Mouse (Mus musculus) 3T3-L1 (cell line): Measurements from ENCODE around the gene Bicral.

Experiments
- DNase-seq: peaks from one replicate; pipeline ENCODE4 v3.0.0-alpha.2; 2015; ENCODE audit warnings: low read depth, low spot score

The Bicral gene

DNA sequence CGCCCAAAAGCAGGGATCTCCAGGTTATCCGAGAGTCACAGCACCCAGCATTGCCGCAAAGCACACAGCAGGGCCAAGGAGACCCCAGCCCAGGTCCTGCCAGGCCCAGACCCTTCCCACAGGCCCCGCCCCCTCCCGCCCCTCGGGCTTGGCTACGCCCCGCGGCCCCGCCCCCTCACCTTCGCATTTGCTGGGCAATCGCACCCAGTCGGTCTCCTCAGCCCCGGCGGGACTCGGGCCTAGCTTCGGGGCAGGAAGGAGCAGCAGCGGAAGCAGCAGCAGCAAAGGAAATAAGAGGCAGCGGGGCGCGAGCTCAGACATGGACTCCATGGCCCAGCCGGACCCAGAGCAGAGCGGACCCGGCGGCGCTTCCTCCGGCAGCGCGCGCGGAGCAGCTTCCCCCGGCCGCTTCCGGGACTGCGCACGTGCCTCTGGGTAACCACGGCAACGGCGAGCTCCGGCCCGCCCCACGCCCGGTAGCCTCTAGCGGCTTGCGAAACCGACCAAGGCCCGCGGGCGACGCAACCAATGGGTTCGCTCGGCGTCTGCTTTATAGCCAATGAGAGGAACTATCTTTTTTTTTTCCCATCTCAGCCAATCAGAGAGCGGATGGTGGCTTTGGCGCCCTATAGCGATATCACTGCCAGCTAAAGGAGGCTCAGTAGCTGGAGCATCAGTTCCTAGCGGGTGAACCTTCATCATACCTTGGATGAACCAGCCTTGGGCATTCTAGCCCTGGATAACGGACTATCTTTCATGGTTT is 106.3 kb downstream of the Bicral start, which contains the start of gene Cnpy3:
Gene Cnpy3, minus strand, starts transcription at position 421 of the 763 bp plus-strand sequence.
- peak; percentile 98 for DNase-seq

DNA sequence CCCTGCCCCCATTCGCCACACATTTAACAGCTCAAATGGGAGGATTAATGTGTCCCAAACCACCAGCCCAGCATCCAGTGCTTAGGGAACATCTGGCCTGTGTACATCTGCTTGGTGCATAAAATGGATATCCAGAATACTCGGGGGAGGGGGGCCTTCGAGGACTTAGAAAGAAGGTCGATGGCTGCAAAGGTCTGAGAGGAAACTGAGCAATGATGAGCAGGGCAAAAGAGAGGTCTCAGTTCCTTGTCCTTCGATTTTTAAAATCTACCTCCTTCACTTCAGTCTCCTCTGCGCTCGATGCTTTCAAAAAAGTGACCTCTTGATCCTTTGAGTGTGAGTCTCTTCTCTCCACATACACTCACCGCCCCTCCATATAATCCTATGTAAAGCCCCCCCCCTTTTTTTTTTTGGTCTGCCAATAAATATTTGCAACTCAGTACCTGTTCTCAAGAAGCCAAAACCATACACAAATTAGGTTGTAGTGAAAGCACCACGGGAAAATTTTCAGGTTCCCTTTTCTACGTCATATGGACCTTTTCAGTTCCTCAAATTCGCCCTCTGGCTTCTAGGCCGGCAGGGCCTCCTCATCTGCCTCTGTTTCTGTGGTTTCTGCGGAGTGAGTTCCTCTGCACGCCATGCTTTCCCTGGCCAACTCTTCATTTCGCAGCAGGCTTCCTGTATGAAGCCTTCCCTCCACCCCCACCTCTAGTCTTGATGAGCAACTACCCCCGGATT is 107.1 kb downstream of the Bicral start:
- peak; percentile 71 for DNase-seq

DNA sequence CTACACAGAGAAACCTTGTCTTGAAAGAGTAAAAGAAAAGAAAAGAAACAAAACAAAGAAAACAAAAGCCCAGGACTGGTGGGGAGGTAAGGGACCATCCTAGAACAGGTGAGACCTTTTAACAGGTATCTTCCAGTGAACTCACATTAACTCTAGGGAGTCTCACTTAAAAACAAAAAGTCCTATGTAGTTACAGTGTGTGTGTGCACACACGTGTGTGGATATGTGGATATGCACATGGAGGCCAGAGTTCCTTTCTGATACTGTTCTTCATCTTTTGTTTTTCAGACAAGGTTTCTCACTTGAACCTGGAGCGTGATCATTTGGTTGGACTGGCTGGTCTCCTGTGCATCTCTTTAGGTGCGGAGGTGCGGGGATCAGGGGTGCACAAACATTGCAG is 107.7 kb downstream of the Bicral start:
- no peak for DNase-seq

DNA sequence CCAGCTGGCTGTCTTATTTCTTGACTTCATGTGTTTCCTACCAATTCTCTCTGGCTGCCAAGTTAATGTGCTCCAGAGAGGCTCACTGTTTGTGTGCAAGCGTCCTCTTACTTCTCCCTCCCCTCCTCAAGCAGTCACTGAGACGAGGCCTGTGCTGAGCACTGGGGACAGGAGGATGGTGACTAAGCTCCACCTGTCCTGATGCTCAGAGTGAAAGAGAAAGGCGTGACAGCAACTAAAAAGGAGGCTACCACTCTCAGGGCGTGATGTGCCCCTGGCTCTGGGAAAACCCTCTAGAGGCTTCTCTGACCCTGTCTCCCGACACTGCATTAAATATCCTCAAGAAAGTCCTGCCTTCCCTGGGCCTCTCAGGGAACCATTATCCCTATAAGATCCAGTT is 109.0 kb downstream of the Bicral start:
- DNase-seq, result no peak
